Mouse (Mus musculus) limb, embryonic 14.5 days (tissue): ENCODE results near the gene Olfr433. TPM values are rescaled to one million over a fixed set of nuclear protein-coding genes. Genes with fewer than 3 reads are reported as not detected.

Experiments used
- ATAC-seq: fragments of 200-750 bp; cut with Nextera tagmentation; 2 replicates; pipeline ENCODE4 v1.8.0; 2017; ENCODE audit warnings: low read depth, moderate number of reproducible peaks, moderate TSS enrichment; ENCODE audit not compliant: low FRiP score
- DNase-seq: peaks from one replicate; pipeline ENCODE4 v3.0.0-alpha.2; 2015; ENCODE audit warnings: low spot score
- H3K27ac ChIP-seq: fragments of 300-500 bp; sonication (generic); replicated peaks from 2 replicates; pipeline ENCODE4 v1.5.1; 2014; ENCODE audit warnings: low read depth, mild to moderate bottlenecking, low read length, moderate library complexity, mixed read lengths
- H3K27me3 ChIP-seq: fragments of 300-500 bp; sonication (generic); 2 replicates; pipeline ENCODE4 v1.6.1; 2014; ENCODE audit warnings: low read length, mixed read lengths; ENCODE audit not compliant: control insufficient read depth, insufficient read depth
- H3K36me3 ChIP-seq: fragments of 300-500 bp; sonication (generic); 2 replicates; pipeline ENCODE4 v1.6.1; 2014; ENCODE audit warnings: mild to moderate bottlenecking, low read length, moderate library complexity, mixed read lengths; ENCODE audit not compliant: control insufficient read depth, insufficient read depth
- H3K4me1 ChIP-seq: fragments of 300-500 bp; sonication (generic); 2 replicates; pipeline ENCODE4 v1.6.1; 2014; ENCODE audit warnings: antibody characterized with exemption, low read length, mixed read lengths; ENCODE audit not compliant: control insufficient read depth, insufficient read depth
- H3K4me2 ChIP-seq: fragments of 300-500 bp; sonication (generic); replicated peaks from 2 replicates; pipeline ENCODE4 v1.6.1; 2014; ENCODE audit warnings: low read depth, mild to moderate bottlenecking, low read length, moderate library complexity; ENCODE audit not compliant: severe bottlenecking
- H3K4me3 ChIP-seq: fragments of 300-500 bp; sonication (generic); replicated peaks from 2 replicates; pipeline ENCODE4 v1.5.1; 2014; ENCODE audit warnings: low read length
- H3K9ac ChIP-seq: fragments of 300-500 bp; sonication (generic); 2 replicates; pipeline ENCODE4 v1.6.1; 2014; ENCODE audit warnings: mild to moderate bottlenecking, low read depth, low read length, moderate library complexity; ENCODE audit not compliant: severe bottlenecking
- H3K9me3 ChIP-seq: fragments of 300-500 bp; sonication (generic); 2 replicates; pipeline ENCODE4 v1.6.1; 2016; ENCODE audit warnings: low read length; ENCODE audit not compliant: control insufficient read depth
- POLR2A ChIP-seq: fragments of 200-500 bp; IDR thresholded peaks from 2 replicates; pipeline ENCODE4 v1.8.0; 2012; ENCODE audit warnings: inconsistent platforms, mild to moderate bottlenecking, moderate library complexity, borderline replicate concordance; ENCODE audit not compliant: insufficient read depth, insufficient read length; ENCODE audit errors: extremely low read depth
- WGBS: fragments of 180-500 bp; shearing (Covaris S2); extraction: QIAGEN DNeasy Blood & Tissue Kit; methylation state at CpG from one replicate; pipeline ENCODE4 v1.1.7; 2014; 5-methylcytosine and 5-hydroxymethylcytosine counted together
- polyA plus RNA-seq, 2 experiments: library from polyadenylated mRNA; depleted of rRNA in 1 of 2; stranded (reverse) in 1 of 2; unstranded in 1 of 2; fragments of >200 nt; fragmentation: Nextera tagmentation in 1 of 2; extraction: Ambion mirVana in 1 of 2; gene quantifications; 2 replicates each; pipeline versions ENCODE4 v1.2.1 to v1.2.3; 2012 to 2014

The Olfr433 gene
- polyA plus RNA-seq, 2 experiments, result not detected

- Histone ChIP-seq H3K9ac (no peak overlapping the region), H3K4me3 (no peak overlapping the region), H3K4me1 (no peaks in the 10 kb centered on the region), H3K36me3 (no peaks in the 10 kb centered on the region), H3K27me3 (no peaks in the 10 kb centered on the region), H3K27ac (no peak overlapping the region), H3K4me2 (no peak overlapping the region), H3K9me3 (no peaks in the 10 kb centered on the region)
- no peak for DNase-seq
- TF ChIP-seq POLR2A, result no peak
- ATAC-seq, result no peak
- 82% methylated on average over 4 of the region's 4 CpGs for WGBS
These were observed 10.0 kb downstream of the Olfr433 start for GRCm38 (mm10) chr1:174050532-174050931.

- H3K9me3 ChIP-seq, result no peaks in the 10 kb centered on the region
- no peak for TF ChIP-seq POLR2A
- no peak for DNase-seq
- no peaks in the 10 kb centered on the region for H3K36me3 ChIP-seq
- 82% methylated on average over 4 of the region's 4 CpGs for WGBS
- no peak overlapping the region for H3K9ac ChIP-seq
- H3K27ac ChIP-seq, result no peak overlapping the region
- no peak for ATAC-seq
- H3K4me1 ChIP-seq, result no peaks in the 10 kb centered on the region
- H3K27me3 ChIP-seq, result no peaks in the 10 kb centered on the region
- H3K4me2 ChIP-seq, result no peak overlapping the region
- H3K4me3 ChIP-seq, result no peak overlapping the region
These were observed 11.0 kb downstream of the Olfr433 start for GRCm38 (mm10) chr1:174051515-174051914.

GRCm38 (mm10) chr1:174051931-174052536 lies 11.5 kb downstream of the Olfr433 start:
- no peaks in the 10 kb centered on the region for H3K36me3 ChIP-seq
- no peak overlapping the region for H3K4me3 ChIP-seq
- H3K9me3 ChIP-seq, result no peaks in the 10 kb centered on the region
- 78% methylated on average over 5 of the region's 5 CpGs for WGBS
- H3K27me3 ChIP-seq, result no peaks in the 10 kb centered on the region
- no peak for TF ChIP-seq POLR2A
- H3K4me2 ChIP-seq, result no peak overlapping the region
- DNase-seq (no peak), ATAC-seq (no peak)
- H3K9ac ChIP-seq, result no peak overlapping the region
- no peak overlapping the region for H3K27ac ChIP-seq
- no peaks in the 10 kb centered on the region for H3K4me1 ChIP-seq

- H3K27me3 ChIP-seq, result no peaks in the 10 kb centered on the region
- no peak overlapping the region for H3K27ac ChIP-seq
- no peaks in the 10 kb centered on the region for H3K9me3 ChIP-seq
- H3K4me3 ChIP-seq, result no peak overlapping the region
- WGBS, result 87% methylated on average over 3 of the region's 3 CpGs
- H3K9ac ChIP-seq, result no peak overlapping the region
- no peaks in the 10 kb centered on the region for H3K4me1 ChIP-seq
- H3K4me2 ChIP-seq, result no peak overlapping the region
- no peak for ATAC-seq
- no peak for DNase-seq
- TF ChIP-seq POLR2A, result no peak
- H3K36me3 ChIP-seq, result no peaks in the 10 kb centered on the region
These were observed 12.5 kb downstream of the Olfr433 start for GRCm38 (mm10) chr1:174052981-174053380.

GRCm38 (mm10) chr1:174055248-174055647 lies 14.7 kb downstream of the Olfr433 start:
- H3K4me3 ChIP-seq, result no peak overlapping the region
- ATAC-seq (no peak), DNase-seq (no peak)
- no peak overlapping the region for H3K9ac ChIP-seq
- no peaks in the 10 kb centered on the region for H3K36me3 ChIP-seq
- no peak overlapping the region for H3K4me2 ChIP-seq
- no peaks in the 10 kb centered on the region for H3K4me1 ChIP-seq
- no peaks in the 10 kb centered on the region for H3K27me3 ChIP-seq
- H3K9me3 ChIP-seq, result no peaks in the 10 kb centered on the region
- WGBS, result 74% methylated on average over 2 of the region's 2 CpGs
- no peak overlapping the region for H3K27ac ChIP-seq
- no peak for TF ChIP-seq POLR2A

GRCm38 (mm10) chr1:174066305-174066704 lies 25.8 kb downstream of the Olfr433 start, which contains the start of gene Olfr430:
TSS of gene Olfr430 (plus strand) at chr1:174066605.
- Histone ChIP-seq H3K4me2 (no peak within 1 kb of the TSS), H3K9ac (no peak within 1 kb of the TSS), H3K27ac (no peak within 1 kb of the TSS), H3K36me3 (no peaks in the 10 kb centered on the region), H3K9me3 (no peaks in the 10 kb centered on the region), H3K4me3 (no peak within 1 kb of the TSS), H3K27me3 (no peaks in the 10 kb centered on the region), H3K4me1 (no peaks in the 10 kb centered on the region)
- DNase-seq (no peak), ATAC-seq (no peak)
- WGBS, result 85% methylated on average over 3 of the region's 3 CpGs
- TF ChIP-seq POLR2A, result no peak
